Mouse (Mus musculus): Measurements from ENCODE around the gene Akap6. TPM values are rescaled to one million over a fixed set of nuclear protein-coding genes. Genes with fewer than 3 reads are reported as not detected.

The Akap6 gene
- polyA plus RNA-seq, 1 experiment from 2014 or later: 4.5 TPM

GRCm38 (mm10) chr12:52918939-52919338 is 219.8 kb downstream of the Akap6 start:
- Histone ChIP-seq H3K4me3 (ENCODE audit: low read depth, low read length) (no peak overlapping the region), H3K9ac (replicated peaks; ENCODE audit: low read length) (no peak overlapping the region), H3K27me3 (ENCODE audit: control insufficient read depth, insufficient read depth, low read length) (no peaks in the 10 kb centered on the region), H3K4me2 (ENCODE audit: low read depth, low read length) (no peak overlapping the region), H3K36me3 (replicated peaks; ENCODE audit: control insufficient read depth, insufficient read depth, low read depth, low read length) (no peaks in the 10 kb centered on the region), H3K9me3 (replicated peaks; ENCODE audit: control insufficient read depth, low read length) (no peaks in the 10 kb centered on the region), H3K4me1 (ENCODE audit: control insufficient read depth, insufficient read depth, low read length) (no peaks in the 10 kb centered on the region), H3K27ac (replicated peaks; ENCODE audit: low read depth, low read length) (no peak overlapping the region)
- ATAC-seq (replicated peaks; ENCODE audit: insufficient number of reproducible peaks, low FRiP score, low TSS enrichment, low read depth) (no peak), DNase-seq (ENCODE audit: low spot score) (peak; percentile 73)
- 24% methylated on average over 11 of the region's 11 CpGs for WGBS

DNA sequence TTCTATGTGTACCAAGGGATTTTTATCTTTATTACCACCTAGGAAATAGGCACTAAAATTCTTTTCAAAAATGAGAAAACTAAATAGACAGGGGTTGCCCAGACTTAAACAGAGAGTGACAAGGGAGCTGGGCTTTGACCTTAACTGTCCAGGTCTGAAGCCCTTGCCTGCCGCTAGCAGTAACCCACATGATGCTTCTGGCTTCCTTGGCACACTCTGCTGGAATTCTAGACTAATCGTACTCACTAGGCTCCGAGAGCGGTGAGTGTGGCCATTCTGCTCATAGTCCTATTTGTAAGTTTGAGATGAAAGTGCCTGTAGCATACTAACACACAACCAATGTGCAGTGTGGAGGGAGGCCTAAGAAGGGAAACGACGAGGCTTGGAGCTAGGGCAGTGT is 223.3 kb downstream of the Akap6 start:
- Histone ChIP-seq H3K36me3 (replicated peaks; ENCODE audit: control insufficient read depth, insufficient read depth, low read depth, low read length) (no peaks in the 10 kb centered on the region), H3K27me3 (ENCODE audit: control insufficient read depth, insufficient read depth, low read length) (no peaks in the 10 kb centered on the region), H3K4me1 (ENCODE audit: control insufficient read depth, insufficient read depth, low read length) (no peaks in the 10 kb centered on the region), H3K9me3 (replicated peaks; ENCODE audit: control insufficient read depth, low read length) (no peaks in the 10 kb centered on the region), H3K4me3 (ENCODE audit: low read depth, low read length) (no peak overlapping the region), H3K27ac (replicated peaks; ENCODE audit: low read depth, low read length) (no peak overlapping the region), H3K4me2 (ENCODE audit: low read depth, low read length) (no peak overlapping the region), H3K9ac (replicated peaks; ENCODE audit: low read length) (no peak overlapping the region)
- no peak for DNase-seq (ENCODE audit: low spot score)
- 91% methylated on average over 6 of the region's 6 CpGs for WGBS
- no peak for ATAC-seq (replicated peaks; ENCODE audit: insufficient number of reproducible peaks, low FRiP score, low TSS enrichment, low read depth)

DNA sequence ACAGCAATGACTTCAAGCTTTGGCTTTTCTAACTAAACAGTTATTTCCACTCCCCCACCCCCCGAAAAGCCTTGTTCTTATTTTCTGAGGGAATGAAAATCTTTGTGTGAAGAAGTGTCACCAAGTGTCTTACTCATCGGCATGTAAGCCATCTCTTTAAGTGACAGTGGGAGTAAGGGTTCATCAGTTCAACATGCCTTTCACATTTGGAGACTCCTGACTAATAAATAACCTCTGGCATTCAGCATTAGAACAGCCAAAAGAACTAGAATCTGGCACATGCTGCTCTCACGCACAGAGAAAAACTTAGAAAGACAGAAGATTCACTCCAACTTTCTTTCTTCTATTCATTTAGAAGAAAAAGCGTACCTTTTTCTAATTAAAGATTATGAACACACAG is 226.3 kb downstream of the Akap6 start:
- 77% methylated on average over 4 of the region's 4 CpGs for WGBS
- Histone ChIP-seq H3K4me2 (ENCODE audit: low read depth, low read length) (no peak overlapping the region), H3K27ac (replicated peaks; ENCODE audit: low read depth, low read length) (no peak overlapping the region), H3K9ac (replicated peaks; ENCODE audit: low read length) (no peak overlapping the region), H3K4me3 (ENCODE audit: low read depth, low read length) (no peak overlapping the region), H3K36me3 (replicated peaks; ENCODE audit: control insufficient read depth, insufficient read depth, low read depth, low read length) (no peaks in the 10 kb centered on the region), H3K27me3 (ENCODE audit: control insufficient read depth, insufficient read depth, low read length) (no peaks in the 10 kb centered on the region), H3K4me1 (ENCODE audit: control insufficient read depth, insufficient read depth, low read length) (no peaks in the 10 kb centered on the region), H3K9me3 (replicated peaks; ENCODE audit: control insufficient read depth, low read length) (no peaks in the 10 kb centered on the region)
- DNase-seq (ENCODE audit: low spot score): no peak
- no peak for ATAC-seq (replicated peaks; ENCODE audit: insufficient number of reproducible peaks, low FRiP score, low TSS enrichment, low read depth)

DNA sequence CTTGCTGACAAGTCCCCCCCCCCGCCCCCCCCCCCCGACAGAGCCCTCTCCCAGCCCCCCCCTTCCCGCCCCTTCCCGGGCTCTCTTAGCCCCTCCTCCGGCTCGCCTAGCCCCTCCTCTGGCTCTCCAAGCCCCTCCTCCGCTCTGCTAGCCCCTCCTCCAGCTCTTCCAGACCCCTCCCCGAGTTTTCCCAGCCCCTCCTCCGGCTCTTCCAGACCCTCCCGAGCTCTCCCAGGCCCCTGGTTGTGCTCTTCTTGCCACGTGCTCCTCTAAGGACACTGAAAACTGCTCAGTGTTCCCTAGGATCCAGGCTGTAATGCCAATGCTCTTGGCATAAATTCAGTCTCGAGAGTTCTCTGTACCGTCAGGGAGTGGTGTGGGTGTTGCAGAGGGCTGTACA is 234.6 kb downstream of the Akap6 start:
- H3K27me3 ChIP-seq (ENCODE audit: control insufficient read depth, insufficient read depth, low read length): no peaks in the 10 kb centered on the region
- no peaks in the 10 kb centered on the region for H3K36me3 ChIP-seq (replicated peaks; ENCODE audit: control insufficient read depth, insufficient read depth, low read depth, low read length)
- 79% methylated on average over 4 of the region's 13 CpGs for WGBS
- no peak overlapping the region for H3K27ac ChIP-seq (replicated peaks; ENCODE audit: low read depth, low read length)
- H3K4me1 ChIP-seq (ENCODE audit: control insufficient read depth, insufficient read depth, low read length): no peaks in the 10 kb centered on the region
- H3K4me2 ChIP-seq (ENCODE audit: low read depth, low read length): no peak overlapping the region
- no peaks in the 10 kb centered on the region for H3K9me3 ChIP-seq (replicated peaks; ENCODE audit: control insufficient read depth, low read length)
- DNase-seq (ENCODE audit: low spot score) (no peak), ATAC-seq (replicated peaks; ENCODE audit: insufficient number of reproducible peaks, low FRiP score, low TSS enrichment, low read depth) (no peak)
- no peak overlapping the region for H3K9ac ChIP-seq (replicated peaks; ENCODE audit: low read length)
- H3K4me3 ChIP-seq (ENCODE audit: low read depth, low read length): no peak overlapping the region

- Histone ChIP-seq H3K4me1 (ENCODE audit: control insufficient read depth, insufficient read depth, low read length) (no peaks in the 10 kb centered on the region), H3K36me3 (replicated peaks; ENCODE audit: control insufficient read depth, insufficient read depth, low read depth, low read length) (no peaks in the 10 kb centered on the region), H3K4me2 (ENCODE audit: low read depth, low read length) (no peak overlapping the region), H3K9ac (replicated peaks; ENCODE audit: low read length) (no peak overlapping the region), H3K27ac (replicated peaks; ENCODE audit: low read depth, low read length) (no peak overlapping the region), H3K9me3 (replicated peaks; ENCODE audit: control insufficient read depth, low read length) (no peaks in the 10 kb centered on the region), H3K4me3 (ENCODE audit: low read depth, low read length) (no peak overlapping the region), H3K27me3 (ENCODE audit: control insufficient read depth, insufficient read depth, low read length) (no peaks in the 10 kb centered on the region)
- WGBS: 95% methylated on average over 3 of the region's 3 CpGs
- DNase-seq (ENCODE audit: low spot score): no peak
- no peak for ATAC-seq (replicated peaks; ENCODE audit: insufficient number of reproducible peaks, low FRiP score, low TSS enrichment, low read depth)
Observed at GRCm38 (mm10) chr12:52934989-52935388, 235.8 kb downstream of the Akap6 start.

GRCm38 (mm10) chr12:52938786-52939185 is 239.6 kb downstream of the Akap6 start:
- WGBS: 71% methylated on average over 5 of the region's 5 CpGs
- Histone ChIP-seq H3K4me3 (ENCODE audit: low read depth, low read length) (no peak overlapping the region), H3K27ac (replicated peaks; ENCODE audit: low read depth, low read length) (no peak overlapping the region), H3K9me3 (replicated peaks; ENCODE audit: control insufficient read depth, low read length) (no peaks in the 10 kb centered on the region), H3K4me1 (ENCODE audit: control insufficient read depth, insufficient read depth, low read length) (no peaks in the 10 kb centered on the region), H3K36me3 (replicated peaks; ENCODE audit: control insufficient read depth, insufficient read depth, low read depth, low read length) (no peaks in the 10 kb centered on the region), H3K27me3 (ENCODE audit: control insufficient read depth, insufficient read depth, low read length) (no peaks in the 10 kb centered on the region), H3K4me2 (ENCODE audit: low read depth, low read length) (no peak overlapping the region), H3K9ac (replicated peaks; ENCODE audit: low read length) (no peak overlapping the region)
- DNase-seq (ENCODE audit: low spot score) (no peak), ATAC-seq (replicated peaks; ENCODE audit: insufficient number of reproducible peaks, low FRiP score, low TSS enrichment, low read depth) (no peak)

GRCm38 (mm10) chr12:52939324-52939946 is 240.3 kb downstream of the Akap6 start:
- 48% methylated on average over 15 of the region's 15 CpGs for WGBS
- H3K9me3 ChIP-seq (replicated peaks; ENCODE audit: control insufficient read depth, low read length): no peaks in the 10 kb centered on the region
- ATAC-seq (replicated peaks; ENCODE audit: insufficient number of reproducible peaks, low FRiP score, low TSS enrichment, low read depth): no peak
- no peaks in the 10 kb centered on the region for H3K4me1 ChIP-seq (ENCODE audit: control insufficient read depth, insufficient read depth, low read length)
- no peaks in the 10 kb centered on the region for H3K27me3 ChIP-seq (ENCODE audit: control insufficient read depth, insufficient read depth, low read length)
- peak; percentile 5 for DNase-seq (ENCODE audit: low spot score)
- H3K9ac ChIP-seq (replicated peaks; ENCODE audit: low read length): no peak overlapping the region
- no peak overlapping the region for H3K27ac ChIP-seq (replicated peaks; ENCODE audit: low read depth, low read length)
- H3K4me2 ChIP-seq (ENCODE audit: low read depth, low read length): no peak overlapping the region
- no peak overlapping the region for H3K4me3 ChIP-seq (ENCODE audit: low read depth, low read length)
- H3K36me3 ChIP-seq (replicated peaks; ENCODE audit: control insufficient read depth, insufficient read depth, low read depth, low read length): no peaks in the 10 kb centered on the region

GRCm38 (mm10) chr12:52941941-52942340 is 242.8 kb downstream of the Akap6 start:
- Histone ChIP-seq H3K4me1 (ENCODE audit: control insufficient read depth, insufficient read depth, low read length) (no peaks in the 10 kb centered on the region), H3K27ac (replicated peaks; ENCODE audit: low read depth, low read length) (no peak overlapping the region), H3K36me3 (replicated peaks; ENCODE audit: control insufficient read depth, insufficient read depth, low read depth, low read length) (no peaks in the 10 kb centered on the region), H3K4me3 (ENCODE audit: low read depth, low read length) (no peak overlapping the region), H3K9me3 (replicated peaks; ENCODE audit: control insufficient read depth, low read length) (no peaks in the 10 kb centered on the region), H3K9ac (replicated peaks; ENCODE audit: low read length) (no peak overlapping the region), H3K4me2 (ENCODE audit: low read depth, low read length) (no peak overlapping the region), H3K27me3 (ENCODE audit: control insufficient read depth, insufficient read depth, low read length) (no peaks in the 10 kb centered on the region)
- 80% methylated on average over 4 of the region's 4 CpGs for WGBS
- no peak for ATAC-seq (replicated peaks; ENCODE audit: insufficient number of reproducible peaks, low FRiP score, low TSS enrichment, low read depth)
- DNase-seq (ENCODE audit: low spot score): no peak
